Mouse (Mus musculus) testis, adult 2 months (tissue): ENCODE results near the gene P2rx7.

Experiments
- CTCF ChIP-seq: fragments of 200-500 bp; IDR thresholded peaks from 2 replicates; pipeline ENCODE4 v1.5.1; 2012; ENCODE audit warnings: low read depth, mild to moderate bottlenecking, inconsistent platforms, low read length, moderate library complexity; ENCODE audit not compliant: control insufficient read depth, insufficient read depth, insufficient replicate concordance
- POLR2A ChIP-seq: fragments of 200-500 bp; IDR thresholded peaks from 2 replicates; pipeline ENCODE4 v1.6.1; 2012; ENCODE audit warnings: low read depth, mild to moderate bottlenecking, inconsistent platforms, low read length, moderate library complexity; ENCODE audit not compliant: control insufficient read depth

- TF ChIP-seq CTCF, result no peak
- TF ChIP-seq POLR2A, result no peak
Measured at GRCm38 (mm10) chr5:122665036-122665435, 21.3 kb downstream of the P2rx7 start.
